In the genomic region with DNA sequence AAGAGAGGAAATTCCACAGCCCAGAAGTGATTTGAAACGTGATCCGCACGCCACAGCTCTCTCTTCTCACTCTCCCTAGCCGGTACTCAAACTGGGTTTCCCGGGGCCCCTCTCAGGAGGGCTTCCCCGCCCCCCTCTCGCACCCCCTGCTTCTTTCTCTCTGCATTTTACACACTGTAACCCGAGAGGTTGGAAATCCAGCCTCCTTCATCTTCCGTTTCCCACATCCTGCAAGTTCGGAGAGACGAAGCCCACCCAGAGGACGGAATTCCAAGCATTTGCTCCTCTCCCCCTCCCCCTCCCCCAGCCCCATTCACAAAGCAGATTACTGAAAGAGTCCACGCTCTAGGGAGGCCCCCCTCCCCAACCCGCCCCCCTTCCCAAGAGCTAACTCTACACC, we compare ENCODE assay signal across 8 mouse cellular contexts. TPM values are rescaled to one million over a fixed set of nuclear protein-coding genes. Genes with fewer than 3 reads are reported as not detected.
DNase-seq lines count a peak whose midpoint lies in the region; ATAC-seq and TF ChIP-seq lines count a peak whose summit lies in the region.

No protein-coding gene starts in this region.

- peaks cover 63% of the 10 kb centered on the region for H3K4me1 ChIP-seq in kidney, embryonic 15.5 days
- H3K4me1 ChIP-seq in kidney, adult 2 months (ENCODE audit: control insufficient read depth, insufficient read depth, low read length) = 0 out of 2 replicates have a peak, but pooled peaks cover 3% of the 10 kb centered on the region
- H3K4me1 ChIP-seq in embryonic facial prominence, embryonic 12.5 days = peaks cover 58% of the 10 kb centered on the region
- H3K4me1 ChIP-seq in intestine, postnatal 0 days (replicated peaks; ENCODE audit: control insufficient read depth, insufficient read depth, low read length) = no peaks in the 10 kb centered on the region
- H3K4me1 ChIP-seq in neural tube, embryonic 12.5 days = peaks cover 36% of the 10 kb centered on the region

- H3K27ac ChIP-seq in kidney, embryonic 15.5 days = peak overlapping the region; percentile 93
- no peak overlapping the region for H3K27ac ChIP-seq in kidney, adult 2 months (ENCODE audit: insufficient read depth, low read depth, low read length)
- H3K27ac ChIP-seq in embryonic facial prominence, embryonic 12.5 days = peak overlapping the region; percentile 85
- H3K27ac ChIP-seq in intestine, postnatal 0 days (ENCODE audit: low read depth, low read length) = peak overlapping the region; percentile 64
- no peak overlapping the region for H3K27ac ChIP-seq in neural tube, embryonic 12.5 days

- H3K9ac ChIP-seq in kidney, embryonic 15.5 days = peak overlapping the region; percentile 35
- 0 out of 2 replicates have a peak overlapping the region, but pooled peaks have one; percentile 4 for H3K9ac ChIP-seq in embryonic facial prominence, embryonic 12.5 days
- H3K9ac ChIP-seq in intestine, postnatal 0 days (ENCODE audit: low read depth, low read length) = no peak overlapping the region
- peak overlapping the region; percentile 47; the same call in 1 of the 2 replicates for H3K9ac ChIP-seq in neural tube, embryonic 12.5 days

- H3K27me3 ChIP-seq in kidney, embryonic 15.5 days = no peaks in the 10 kb centered on the region
- no peaks in the 10 kb centered on the region for H3K27me3 ChIP-seq in kidney, adult 2 months (replicated peaks; ENCODE audit: control insufficient read depth, insufficient read depth, low read length)
- H3K27me3 ChIP-seq in embryonic facial prominence, embryonic 12.5 days = no peaks in the 10 kb centered on the region
- 0 out of 2 replicates have a peak, but pooled peaks cover 3% of the 10 kb centered on the region for H3K27me3 ChIP-seq in intestine, postnatal 0 days (replicated peaks; ENCODE audit: control insufficient read depth, insufficient read depth, low read length)
- no peaks in the 10 kb centered on the region for H3K27me3 ChIP-seq in neural tube, embryonic 12.5 days (replicated peaks)

- TF ChIP-seq CTCF in kidney, adult 2 months (conservative IDR thresholded peaks at IDR 0.05; ENCODE audit: insufficient read depth, insufficient read length, low read depth, low read length) = no peak
- no peak for TF ChIP-seq CTCF in intestine, postnatal 0 days (IDR thresholded peaks at IDR 0.05; ENCODE audit: low read depth)

- no peak for DNase-seq in kidney, adult 2 months
- no peak for DNase-seq in right cerebral cortex, adult 18-20 months
- DNase-seq in adrenal gland, adult 18-20 months (ENCODE audit: low spot score in 2 of 2) = no peak
- DNase-seq in layer of hippocampus, postnatal 14 days (ENCODE audit: low spot score in 2 of 2) = no peak

- peak overlapping the region; percentile 33 for H3K4me3 ChIP-seq in kidney, embryonic 15.5 days (replicated peaks)
- H3K4me3 ChIP-seq in kidney, adult 2 months (ENCODE audit: insufficient read depth, low read depth, low read length) = no peak overlapping the region
- H3K4me3 ChIP-seq in embryonic facial prominence, embryonic 12.5 days = peak overlapping the region; percentile 14
- peak overlapping the region; percentile 16; the same call in 1 of the 2 replicates for H3K4me3 ChIP-seq in intestine, postnatal 0 days (ENCODE audit: low read depth, low read length)
- peak overlapping the region; percentile 18; the same call in 1 of the 2 replicates for H3K4me3 ChIP-seq in neural tube, embryonic 12.5 days

- H3K4me2 ChIP-seq in kidney, embryonic 15.5 days = peak overlapping the region; percentile 62
- peak overlapping the region; percentile 41 for H3K4me2 ChIP-seq in embryonic facial prominence, embryonic 12.5 days (replicated peaks)
- H3K4me2 ChIP-seq in intestine, postnatal 0 days (replicated peaks; ENCODE audit: low read depth) = peak overlapping the region; percentile 48
- peak overlapping the region; percentile 59 for H3K4me2 ChIP-seq in neural tube, embryonic 12.5 days (replicated peaks)

- no peaks in the 10 kb centered on the region for H3K9me3 ChIP-seq in kidney, embryonic 15.5 days (replicated peaks)
- no peaks in the 10 kb centered on the region for H3K9me3 ChIP-seq in embryonic facial prominence, embryonic 12.5 days
- H3K9me3 ChIP-seq in intestine, postnatal 0 days (ENCODE audit: control insufficient read depth) = no peaks in the 10 kb centered on the region
- no peaks in the 10 kb centered on the region for H3K9me3 ChIP-seq in neural tube, embryonic 12.5 days

- peak; percentile 84 for ATAC-seq in kidney, embryonic 15.5 days (replicated peaks; ENCODE audit: low FRiP score)
- peak; percentile 87 for ATAC-seq in embryonic facial prominence, embryonic 12.5 days (ENCODE audit: insufficient number of reproducible peaks, insufficient read depth, low FRiP score, low TSS enrichment)
- ATAC-seq in intestine, postnatal 0 days = peak; percentile 42
- ATAC-seq in neural tube, embryonic 12.5 days (ENCODE audit: low FRiP score, low read depth) = peak; percentile 41

- WGBS in kidney, embryonic 15.5 days = 0% methylated on average over 14 of the region's 14 CpGs
- 30% methylated on average over 14 of the region's 14 CpGs for WGBS in kidney, adult 2 months
- under 1% methylated on average over 14 of the region's 14 CpGs for WGBS in embryonic facial prominence, embryonic 12.5 days
- 11% methylated on average over 14 of the region's 14 CpGs for WGBS in intestine, postnatal 0 days
- under 1% methylated on average over 14 of the region's 14 CpGs for WGBS in neural tube, embryonic 12.5 days

- no peaks in the 10 kb centered on the region for H3K36me3 ChIP-seq in kidney, embryonic 15.5 days
- H3K36me3 ChIP-seq in kidney, adult 2 months (ENCODE audit: control insufficient read depth, insufficient read depth, low read length) = no peaks in the 10 kb centered on the region
- no peaks in the 10 kb centered on the region for H3K36me3 ChIP-seq in embryonic facial prominence, embryonic 12.5 days
- no peaks in the 10 kb centered on the region for H3K36me3 ChIP-seq in intestine, postnatal 0 days (ENCODE audit: control insufficient read depth, insufficient read depth)
- H3K36me3 ChIP-seq in neural tube, embryonic 12.5 days = no peaks in the 10 kb centered on the region

- no peak for TF ChIP-seq POLR2A in kidney, adult 2 months (IDR thresholded peaks at IDR 0.05; ENCODE audit: low read depth, low read length)

RNA-seq across cellular contexts. Expression of a gene that starts 26.5 kb away (rescaled TPM):
- polyA plus RNA-seq in kidney, embryonic 15.5 days (2015; fragmentation: Nextera tagmentation; extraction: Ambion mirVana) = 17.8 and 17.9 TPM in 2 replicates
- 16.0 and 18.8 TPM in 2 replicates for polyA plus RNA-seq in kidney, adult 2 months (2012; rRNA removed)
- 20.1 and 20.3 TPM in 2 replicates for polyA plus RNA-seq in embryonic facial prominence, embryonic 12.5 days (2016; fragmentation: Nextera tagmentation; extraction: Ambion mirVana)
- polyA plus RNA-seq in intestine, postnatal 0 days (2015; fragmentation: Nextera tagmentation; extraction: Ambion mirVana) = 16.8 and 18.9 TPM in 2 replicates
- polyA plus RNA-seq in neural tube, embryonic 12.5 days (2016; fragmentation: Nextera tagmentation; extraction: Ambion mirVana) = 20.3 and 21.2 TPM in 2 replicates
- 100 to 1,000 TPM; 132 to 171 TPM for total RNA-seq in adrenal gland, adult 18-20 months (2021)
- total RNA-seq in layer of hippocampus, postnatal 14 days (2021) = 1 to 10 TPM; 3.1 to 6.0 TPM

Comparison
In these comparisons a context has a peak if more than half of its experiments do, and no peak if none do; other contexts are left out.
1. H3K27ac ChIP-seq: peak in kidney, embryonic 15.5 days (single experiment), embryonic facial prominence, embryonic 12.5 days (single experiment) and intestine, postnatal 0 days (single experiment); none in kidney, adult 2 months (single experiment) and neural tube, embryonic 12.5 days (single experiment).
2. Peak in every context shown above with its lines, with median percentiles within 50 percentile points of each other: ATAC-seq and H3K4me2 ChIP-seq.